Mouse (Mus musculus): ENCODE measurements around the gene Gm8693.
"Not testable (repeated sequence)": the region's sequence is repeated elsewhere in the genome, so short reads cannot be mapped to it uniquely, and the experiment has no call there.

Gm8693 gene

GRCm38 (mm10) chr7:22692217-22692616 is at the start of gene Gm8693:
Gene Gm8693 (minus strand): TSS chr7:22692317.
- DNase-seq = not testable (repeated sequence)

DNA sequence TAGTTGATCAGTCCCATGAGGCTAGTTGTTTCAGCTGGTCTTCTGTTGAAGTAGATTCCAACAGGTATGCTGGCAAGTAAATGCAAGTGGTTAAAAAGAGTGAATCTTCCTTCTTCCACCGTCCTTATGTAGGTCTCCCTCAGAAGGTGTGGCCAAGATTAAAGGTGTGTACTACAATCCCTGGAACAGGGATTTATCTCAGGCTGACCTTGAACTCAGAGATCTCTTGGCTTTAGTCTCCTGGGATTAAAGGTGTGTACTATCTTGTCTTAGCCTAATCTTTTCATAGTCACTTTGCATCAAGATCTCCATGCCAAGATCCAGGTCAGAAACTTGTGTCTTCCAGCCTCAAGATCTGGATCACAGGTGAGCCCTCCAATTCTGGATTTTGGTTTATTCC is 27.5 kb upstream of the Gm8693 start, which contains the start of gene Gm4567:
TSS of gene Gm4567 (minus strand) at position 101 of the 400 bp plus-strand sequence.
- DNase-seq = not testable (repeated sequence)

GRCm38 (mm10) chr7:22657718-22658117 is 34.4 kb downstream of the Gm8693 start, which contains the start of gene Vmn1r155:
Gene Vmn1r155 (plus strand): TSS chr7:22658018.
- DNase-seq = not testable (repeated sequence)

All from kidney, adult 18-20 months (tissue).